Mouse (Mus musculus): ENCODE results near the gene Glud1. TPM values are rescaled to one million over a fixed set of nuclear protein-coding genes. Genes with fewer than 3 reads are reported as not detected.

Glud1 gene
- total RNA-seq, 1 experiment, result 211 TPM

DNA sequence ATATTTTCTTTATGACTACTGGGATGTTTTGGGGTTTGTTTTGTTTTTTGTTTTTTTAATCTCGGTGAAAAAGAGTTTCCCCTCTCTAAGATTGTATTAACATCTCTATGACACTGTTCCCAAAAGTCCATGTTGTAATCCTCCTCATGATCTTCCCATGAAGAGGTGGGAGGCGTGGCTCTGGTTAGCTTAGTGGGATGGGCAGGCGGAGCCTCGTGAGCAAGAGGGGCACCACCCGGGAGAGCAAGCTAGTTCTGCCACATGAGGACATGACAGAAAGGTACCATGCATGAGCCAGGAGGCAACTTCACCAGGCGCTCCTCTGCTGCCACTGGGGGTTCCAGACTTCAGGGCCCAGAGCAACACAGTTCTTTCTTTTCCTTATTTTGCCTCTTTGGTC is 42.0 kb downstream of the Glud1 start:
- TF ChIP-seq HCFC1 (IDR thresholded peaks at IDR 0.05; ENCODE audit: borderline replicate concordance, insufficient read depth, low read length), result no peak
- TF ChIP-seq CHD2 (IDR thresholded peaks at IDR 0.05; ENCODE audit: low read depth, low read length), result no peak
- no peak for TF ChIP-seq ZNF384 (IDR thresholded peaks at IDR 0.05; ENCODE audit: low read depth, low read length)
- no peak for TF ChIP-seq ZC3H11A (IDR thresholded peaks at IDR 0.05; ENCODE audit: borderline replicate concordance, low read depth, low read length)
- no peak for TF ChIP-seq MAFK (IDR thresholded peaks at IDR 0.05; ENCODE audit: insufficient read depth, low read depth, low read length)
- peaks cover 3% of the 10 kb centered on the region; the same call in 1 of the 2 replicates for H3K36me3 ChIP-seq (ENCODE audit: control insufficient read depth, insufficient read depth, low read length, poor library complexity, severe bottlenecking)
- H3K27ac ChIP-seq (ENCODE audit: insufficient read depth, low read depth, low read length, poor library complexity, severe bottlenecking), result peak overlapping the region; percentile 4; the same call in 1 of the 2 replicates
- peak overlapping the region in 1 of 2 experiments; percentile 4; a peak in 1 of 4 replicates for H3K4me3 ChIP-seq (ENCODE audit: insufficient read depth in 1 of 2, low read depth in 1 of 2, low read length in 2 of 2, poor library complexity in 1 of 2, severe bottlenecking in 1 of 2)
- H3K9me3 ChIP-seq (ENCODE audit: control insufficient read depth, insufficient read depth, low read depth, low read length), result no peaks in the 10 kb centered on the region
- peaks cover 15 to 46% of the 10 kb centered on the region in 2 experiments for H3K4me1 ChIP-seq (ENCODE audit: control insufficient read depth in 2 of 2, insufficient read depth in 2 of 2, low read length in 2 of 2, poor library complexity in 1 of 2)
- in situ Hi-C loops (cut with MboI; ENCODE audit: low sequenced_read_pairs in 2 of 2, unreplicated experiment in 2 of 2), result no loop called here
- DNase-seq (ENCODE audit: low read depth, low spot score), result no peak
- H3K9ac ChIP-seq (ENCODE audit: insufficient read depth, low read depth, low read length, poor library complexity, severe bottlenecking), result peak overlapping the region; percentile 49; the same call in 1 of the 2 replicates

DNA sequence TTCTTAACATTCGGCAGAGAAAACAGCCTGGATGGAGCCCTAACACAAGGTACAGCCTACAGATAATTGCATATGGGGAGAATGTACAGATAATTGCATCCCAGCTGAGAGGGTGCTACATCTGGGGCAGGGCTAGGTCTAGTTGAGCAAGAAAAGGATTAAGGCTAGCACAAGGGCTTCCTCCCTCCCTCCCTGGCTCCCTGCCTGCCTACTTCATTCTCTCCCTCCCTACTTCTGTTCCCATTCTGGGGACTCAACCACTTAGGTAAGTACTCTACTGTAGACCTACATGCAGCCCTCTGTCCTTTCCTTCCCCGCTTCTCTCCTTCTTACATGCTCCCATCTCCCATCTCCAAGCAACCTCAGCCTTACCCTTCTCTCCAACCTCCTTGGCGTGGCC is 42.8 kb downstream of the Glud1 start:
- Histone ChIP-seq H3K4me1 (ENCODE audit: control insufficient read depth in 2 of 2, insufficient read depth in 2 of 2, low read length in 2 of 2, poor library complexity in 1 of 2) (peaks cover 15 to 53% of the 10 kb centered on the region in 2 experiments), H3K36me3 (ENCODE audit: control insufficient read depth, insufficient read depth, low read length, poor library complexity, severe bottlenecking) (peaks cover 3% of the 10 kb centered on the region; the same call in 1 of the 2 replicates), H3K27ac (ENCODE audit: insufficient read depth, low read depth, low read length, poor library complexity, severe bottlenecking) (peak overlapping the region; percentile 65; the same call in 1 of the 2 replicates), H3K9ac (ENCODE audit: insufficient read depth, low read depth, low read length, poor library complexity, severe bottlenecking) (peak overlapping the region; percentile 50; the same call in 1 of the 2 replicates), H3K4me3 (ENCODE audit: insufficient read depth in 1 of 2, low read depth in 1 of 2, low read length in 2 of 2, poor library complexity in 1 of 2, severe bottlenecking in 1 of 2) (peak overlapping the region in 1 of 2 experiments; percentile 42; a peak in 1 of 4 replicates), H3K9me3 (ENCODE audit: control insufficient read depth, insufficient read depth, low read depth, low read length) (no peaks in the 10 kb centered on the region)
- no peak for DNase-seq (ENCODE audit: low read depth, low spot score)
- in situ Hi-C loops (cut with MboI; ENCODE audit: low sequenced_read_pairs in 2 of 2, unreplicated experiment in 2 of 2), result no loop called here
- TF ChIP-seq ZNF384 (IDR thresholded peaks at IDR 0.05; ENCODE audit: low read depth, low read length) (no peak), CHD2 (IDR thresholded peaks at IDR 0.05; ENCODE audit: low read depth, low read length) (no peak), HCFC1 (IDR thresholded peaks at IDR 0.05; ENCODE audit: borderline replicate concordance, insufficient read depth, low read length) (no peak), MAFK (IDR thresholded peaks at IDR 0.05; ENCODE audit: insufficient read depth, low read depth, low read length) (no peak), ZC3H11A (IDR thresholded peaks at IDR 0.05; ENCODE audit: borderline replicate concordance, low read depth, low read length) (no peak)

DNA sequence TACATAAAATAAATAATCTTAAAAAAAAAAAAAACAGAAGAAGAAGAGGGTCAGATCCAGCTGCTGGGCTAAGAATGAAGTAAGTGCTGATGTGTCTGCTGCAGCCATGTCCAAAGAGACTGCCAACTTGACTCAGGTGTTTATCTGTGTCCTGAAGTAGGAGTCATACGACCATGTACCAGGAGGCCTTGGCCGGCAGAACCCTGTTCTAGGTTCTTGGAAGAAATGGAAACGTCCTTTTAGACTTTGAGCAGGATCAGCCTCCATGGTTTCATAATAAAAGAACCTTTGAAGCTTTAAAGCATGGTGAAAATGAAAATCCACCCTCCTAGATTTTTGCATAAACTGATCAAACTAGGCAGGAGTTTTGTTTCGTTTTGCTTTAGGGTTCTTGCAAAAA is 43.9 kb downstream of the Glud1 start:
- Histone ChIP-seq H3K9ac (ENCODE audit: insufficient read depth, low read depth, low read length, poor library complexity, severe bottlenecking) (peak overlapping the region; percentile 72; the same call in 1 of the 2 replicates), H3K36me3 (ENCODE audit: control insufficient read depth, insufficient read depth, low read length, poor library complexity, severe bottlenecking) (peaks cover 3% of the 10 kb centered on the region; the same call in 1 of the 2 replicates), H3K4me1 (ENCODE audit: control insufficient read depth in 2 of 2, insufficient read depth in 2 of 2, low read length in 2 of 2, poor library complexity in 1 of 2) (peaks cover 22 to 58% of the 10 kb centered on the region in 2 experiments), H3K4me3 (ENCODE audit: insufficient read depth in 1 of 2, low read depth in 1 of 2, low read length in 2 of 2, poor library complexity in 1 of 2, severe bottlenecking in 1 of 2) (peak overlapping the region in 1 of 2 experiments; percentile 14; a peak in 1 of 4 replicates), H3K27ac (ENCODE audit: insufficient read depth, low read depth, low read length, poor library complexity, severe bottlenecking) (peak overlapping the region; percentile 72; the same call in 1 of the 2 replicates), H3K9me3 (ENCODE audit: control insufficient read depth, insufficient read depth, low read depth, low read length) (no peaks in the 10 kb centered on the region)
- no peak for TF ChIP-seq MAFK (IDR thresholded peaks at IDR 0.05; ENCODE audit: insufficient read depth, low read depth, low read length)
- no peak for TF ChIP-seq HCFC1 (IDR thresholded peaks at IDR 0.05; ENCODE audit: borderline replicate concordance, insufficient read depth, low read length)
- TF ChIP-seq ZNF384 (IDR thresholded peaks at IDR 0.05; ENCODE audit: low read depth, low read length), result no peak
- TF ChIP-seq ZC3H11A (IDR thresholded peaks at IDR 0.05; ENCODE audit: borderline replicate concordance, low read depth, low read length), result no peak
- TF ChIP-seq CHD2 (IDR thresholded peaks at IDR 0.05; ENCODE audit: low read depth, low read length), result no peak
- DNase-seq (ENCODE audit: low read depth, low spot score), result no peak
- in situ Hi-C loops (cut with MboI; ENCODE audit: low sequenced_read_pairs in 2 of 2, unreplicated experiment in 2 of 2), result no loop called here

DNA sequence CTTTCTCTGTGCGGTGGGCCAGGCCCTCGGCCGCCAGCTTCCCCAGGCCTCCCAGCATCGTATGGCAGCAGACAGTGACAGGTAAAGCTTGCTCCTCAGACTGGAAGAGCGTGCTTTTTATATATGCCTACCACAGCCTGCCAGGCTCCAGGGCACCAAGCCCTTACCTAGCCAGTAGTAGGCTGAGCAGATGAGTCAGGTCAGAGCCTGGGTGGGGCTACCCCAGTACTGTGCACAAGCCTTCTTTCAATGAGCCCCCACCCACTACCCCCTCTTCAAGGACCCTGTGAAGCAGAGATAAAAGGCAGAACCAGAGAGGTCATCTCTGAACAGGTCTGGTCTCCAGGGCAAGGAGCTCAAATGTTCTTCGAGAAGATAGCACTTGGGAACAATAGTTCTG is 44.8 kb downstream of the Glud1 start, which contains the start of gene Fam25c:
TSS of gene Fam25c (minus strand) at position 133 of the 400 bp plus-strand sequence.
- TF ChIP-seq HCFC1 (IDR thresholded peaks at IDR 0.05; ENCODE audit: borderline replicate concordance, insufficient read depth, low read length) (no peak), ZNF384 (IDR thresholded peaks at IDR 0.05; ENCODE audit: low read depth, low read length) (no peak), ZC3H11A (IDR thresholded peaks at IDR 0.05; ENCODE audit: borderline replicate concordance, low read depth, low read length) (no peak), MAFK (IDR thresholded peaks at IDR 0.05; ENCODE audit: insufficient read depth, low read depth, low read length) (no peak), CHD2 (IDR thresholded peaks at IDR 0.05; ENCODE audit: low read depth, low read length) (no peak)
- Histone ChIP-seq H3K9me3 (ENCODE audit: control insufficient read depth, insufficient read depth, low read depth, low read length) (no peaks in the 10 kb centered on the region), H3K27ac (ENCODE audit: insufficient read depth, low read depth, low read length, poor library complexity, severe bottlenecking) (peak within 1 kb of the TSS; percentile 72), H3K36me3 (ENCODE audit: control insufficient read depth, insufficient read depth, low read length, poor library complexity, severe bottlenecking) (no peaks in the 10 kb centered on the region; the same call in 1 of the 2 replicates), H3K4me1 (ENCODE audit: control insufficient read depth in 2 of 2, insufficient read depth in 2 of 2, low read length in 2 of 2, poor library complexity in 1 of 2) (peaks cover 23 to 56% of the 10 kb centered on the region in 2 experiments), H3K4me3 (ENCODE audit: insufficient read depth in 1 of 2, low read depth in 1 of 2, low read length in 2 of 2, poor library complexity in 1 of 2, severe bottlenecking in 1 of 2) (peak within 1 kb of the TSS in 1 of 2 experiments; percentile 20; a peak in 2 of 4 replicates), H3K9ac (ENCODE audit: insufficient read depth, low read depth, low read length, poor library complexity, severe bottlenecking) (peak within 1 kb of the TSS; percentile 72; the same call in 1 of the 2 replicates)
- in situ Hi-C loops (cut with MboI; ENCODE audit: low sequenced_read_pairs in 2 of 2, unreplicated experiment in 2 of 2), result no loop called here
- DNase-seq (ENCODE audit: low read depth, low spot score), result no peak
